Mouse (Mus musculus): ENCODE data around the gene Slc37a1.

GRCm38 (mm10) chr17:31253951-31254350 is 32.6 kb upstream of the Slc37a1 start:
- no peak for TF ChIP-seq POLR2AphosphoS2 (IDR thresholded peaks at IDR 0.05; ENCODE audit: low read length)
- no peak for TF ChIP-seq ELF1 (IDR thresholded peaks at IDR 0.05; ENCODE audit: low read depth, low read length)
- TF ChIP-seq GATA1 (IDR thresholded peaks at IDR 0.05; ENCODE audit: low read depth, low read length) = no peak
- TF ChIP-seq CTCF (IDR thresholded peaks at IDR 0.05 in 2 of 3, conservative IDR thresholded peaks at IDR 0.05 in 1 of 3; ENCODE audit: control insufficient read depth in 1 of 3, insufficient read depth in 1 of 3, low read depth in 2 of 3, low read length in 3 of 3, poor library complexity in 1 of 3, severe bottlenecking in 1 of 3) = no peak
- no peak for TF ChIP-seq POLR2A (IDR thresholded peaks at IDR 0.05; ENCODE audit: control insufficient read depth in 1 of 2, insufficient read depth in 1 of 2, low read depth in 1 of 2, low read length in 2 of 2, poor library complexity in 1 of 2)
- no peak for TF ChIP-seq MAX (IDR thresholded peaks at IDR 0.05; ENCODE audit: low read length)
- TF ChIP-seq CHD2 (IDR thresholded peaks at IDR 0.05; ENCODE audit: low read length) = no peak
- no peak for TF ChIP-seq POLR2AphosphoS5 (IDR thresholded peaks at IDR 0.05; ENCODE audit: borderline replicate concordance, low read depth, low read length)
- TF ChIP-seq USF1 (IDR thresholded peaks at IDR 0.05; ENCODE audit: low read depth, low read length) = no peak

Measured in MEL (cell line).